Mouse (Mus musculus) mesoderm, embryonic 11.5 days (tissue): ENCODE measurements at regions not wholly inside any gene's neighbourhood (a gene's known extent, or its start where the extent isn't known, plus 50 kb on each side); places are given as distances from the start of the nearest gene placed in this dataset.
"Not testable (repeated sequence)": the region's sequence is repeated elsewhere in the genome, so short reads cannot be mapped to it uniquely, and the experiment has no call there.

ENCODE experiments used
- DNase-seq: peaks from one replicate; pipeline ENCODE4 v3.0.0-alpha.2; 2012; ENCODE audit warnings: low read depth, low spot score

DNA sequence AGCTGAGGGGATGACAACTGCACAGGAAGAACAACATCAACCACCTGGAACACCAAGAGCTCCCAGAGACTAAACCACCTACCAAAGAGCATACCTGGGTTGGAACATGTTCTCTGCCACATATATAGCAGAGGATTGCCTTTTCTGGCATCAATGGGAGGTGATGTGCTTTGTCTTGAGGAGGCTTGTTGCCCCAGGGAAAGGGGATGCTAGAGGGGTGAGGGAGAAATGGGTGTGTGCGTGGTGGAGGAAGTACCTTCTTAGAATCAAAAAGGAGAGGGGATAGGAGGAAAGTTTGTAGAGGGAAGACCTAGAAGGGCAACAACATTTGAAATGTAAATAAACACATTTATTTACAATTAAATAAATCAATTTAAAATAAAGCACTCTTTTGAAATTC lies 358.5 kb upstream of the Pfkp start:
- no peak for DNase-seq

DNA sequence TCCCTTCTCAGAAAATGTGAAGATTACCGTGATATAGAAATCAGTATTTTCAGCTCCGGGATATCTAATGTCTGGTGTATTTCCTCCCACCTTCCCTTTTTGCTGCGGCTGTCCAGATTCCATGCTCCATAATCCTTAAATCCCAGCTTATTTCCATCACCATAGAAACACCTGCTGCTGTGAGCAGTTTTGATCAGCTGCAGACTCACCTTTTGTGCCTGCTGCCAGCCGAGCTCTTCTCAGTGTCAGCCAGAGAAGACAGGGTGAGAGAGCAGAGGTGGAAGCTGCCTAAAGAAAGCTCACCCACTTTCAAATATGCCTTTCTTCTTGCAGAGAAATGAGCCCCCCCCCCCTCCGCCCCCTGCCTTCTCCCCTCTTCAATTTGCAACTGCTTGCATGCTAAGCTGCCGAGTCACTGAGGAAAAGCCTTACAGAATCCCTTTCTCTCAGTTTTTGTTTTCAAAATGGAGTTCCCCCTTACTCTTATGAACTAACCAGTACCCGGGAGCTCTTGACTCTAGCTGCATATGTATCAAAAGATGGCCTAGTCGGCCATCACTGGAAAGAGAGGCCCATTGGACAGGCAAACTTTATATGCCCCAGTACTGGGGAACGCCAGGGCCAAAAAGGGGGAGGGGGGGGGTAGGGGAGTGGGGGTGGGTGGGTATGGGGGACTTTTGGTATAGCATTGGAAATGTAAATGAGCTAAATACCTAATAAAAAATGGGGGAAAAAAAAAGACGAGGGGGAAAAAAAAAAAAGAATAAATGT lies 350.1 kb upstream of the Pfkp start:
- DNase-seq: not testable (repeated sequence)

DNA sequence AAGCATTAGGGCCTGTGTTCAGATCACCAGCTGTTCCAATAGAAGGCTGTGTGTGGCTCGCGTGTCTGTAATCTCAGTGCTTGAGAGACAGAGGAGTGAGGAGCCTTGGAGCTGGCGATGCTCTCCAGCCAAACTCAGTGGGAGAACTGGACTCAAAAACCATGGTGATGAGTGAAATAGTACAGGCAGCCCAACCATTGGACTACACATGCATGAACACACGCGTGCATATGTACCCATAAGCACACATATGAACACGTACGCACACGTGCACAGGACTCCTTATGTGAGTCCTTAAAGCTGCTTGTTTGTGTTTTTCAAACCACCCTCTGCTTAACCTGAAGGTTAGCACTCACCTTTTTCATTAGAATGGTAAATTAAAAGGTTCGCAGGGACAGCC lies 349.5 kb upstream of the Pfkp start:
- DNase-seq: no peak

DNA sequence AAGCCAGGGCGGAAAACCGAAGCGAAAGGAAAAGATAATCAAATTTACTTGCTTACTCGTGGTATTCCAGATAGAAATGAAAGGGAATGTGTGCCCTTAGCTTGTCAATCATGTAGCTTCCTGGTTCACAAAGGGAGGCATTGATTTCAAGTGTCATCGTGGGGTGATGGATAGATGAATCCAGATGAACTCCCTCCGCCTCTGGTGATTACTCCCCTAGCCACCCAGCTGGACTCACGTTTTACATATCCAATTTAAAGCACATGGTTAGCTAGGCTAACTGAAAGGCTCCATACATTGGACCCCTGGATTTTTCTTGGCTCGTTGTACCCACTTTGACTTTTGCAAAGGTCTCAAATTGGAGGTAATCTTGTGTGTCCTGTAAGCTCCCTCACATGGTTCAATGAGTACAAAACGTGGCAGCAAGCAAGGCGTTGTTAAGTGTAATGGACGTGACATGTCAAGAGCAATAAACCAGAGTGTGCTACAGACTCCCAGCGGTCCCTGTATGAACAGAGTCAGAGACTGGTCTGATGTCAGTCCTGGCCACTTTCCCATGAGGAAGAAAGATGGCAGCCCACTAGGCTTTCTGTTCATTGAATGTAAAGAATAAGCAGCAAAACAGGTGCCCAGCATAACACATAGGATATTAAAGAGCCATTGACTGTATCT lies 343.9 kb upstream of the Pfkp start:
- peak; percentile 33 for DNase-seq

DNA sequence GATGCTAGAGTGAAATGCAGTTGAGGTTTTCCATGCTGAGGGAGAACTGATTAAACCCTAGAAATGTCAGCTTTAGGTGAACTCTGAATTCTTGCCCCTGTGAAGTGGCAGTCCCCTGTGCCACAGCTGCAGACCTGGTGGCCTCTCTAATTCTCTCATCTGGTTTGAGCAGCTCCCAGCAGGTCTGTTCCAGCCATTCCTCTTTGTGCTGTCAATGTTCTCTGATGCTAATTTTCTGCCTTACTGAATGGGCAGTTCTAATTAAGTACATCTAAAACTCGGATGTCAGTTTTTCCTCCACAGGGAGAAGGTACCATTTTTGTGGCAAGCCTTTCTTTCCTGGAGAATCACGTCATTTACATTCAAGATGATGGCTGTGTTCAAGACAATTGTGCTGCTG lies 343.1 kb upstream of the Pfkp start:
- DNase-seq: no peak

DNA sequence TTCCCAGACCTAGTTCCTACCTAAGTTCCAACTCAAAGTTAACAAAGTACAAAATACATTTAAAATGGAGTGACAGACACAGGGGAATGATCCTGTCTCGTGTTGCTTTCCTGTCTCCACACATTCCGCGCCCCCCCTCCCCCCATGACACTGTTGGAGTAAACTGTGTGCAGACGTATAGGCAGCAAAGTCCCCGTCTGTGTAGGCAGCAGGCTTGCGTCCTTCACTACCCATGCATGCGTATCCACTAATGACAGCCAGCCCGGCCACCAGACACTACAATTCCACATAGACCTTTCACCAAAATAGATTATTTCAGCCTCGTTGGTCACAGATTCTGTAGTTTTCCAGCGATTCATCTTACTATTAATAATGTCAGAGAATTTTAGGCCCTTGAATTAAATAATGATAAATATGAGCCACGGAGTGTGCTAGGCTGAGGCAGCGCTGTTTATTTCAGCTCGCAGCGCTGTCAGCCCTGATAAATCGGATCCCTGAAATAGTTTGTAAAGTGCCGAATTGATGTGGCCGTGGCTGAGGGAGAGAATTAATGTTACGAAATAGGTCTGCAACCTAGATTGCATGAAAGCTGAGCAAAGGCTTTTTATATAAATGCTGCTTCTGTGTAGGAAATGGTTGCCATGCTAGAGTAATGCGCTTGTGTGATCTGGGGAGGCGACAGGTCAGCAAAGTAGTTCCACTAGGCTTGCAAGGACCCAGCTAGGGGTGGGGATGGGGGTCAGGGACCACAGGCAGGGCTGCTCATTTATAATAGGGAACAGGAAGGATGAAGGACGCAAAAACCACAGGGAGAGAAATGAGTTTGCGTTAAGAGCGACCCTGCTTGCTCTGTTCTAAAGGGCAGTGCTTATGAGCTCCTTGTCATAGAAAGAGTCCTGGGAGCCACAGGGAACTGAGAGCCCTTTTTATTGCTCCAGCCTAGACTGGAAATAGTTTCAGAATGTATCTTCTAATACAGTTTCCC lies 336.7 kb upstream of the Pfkp start:
- no peak for DNase-seq

DNA sequence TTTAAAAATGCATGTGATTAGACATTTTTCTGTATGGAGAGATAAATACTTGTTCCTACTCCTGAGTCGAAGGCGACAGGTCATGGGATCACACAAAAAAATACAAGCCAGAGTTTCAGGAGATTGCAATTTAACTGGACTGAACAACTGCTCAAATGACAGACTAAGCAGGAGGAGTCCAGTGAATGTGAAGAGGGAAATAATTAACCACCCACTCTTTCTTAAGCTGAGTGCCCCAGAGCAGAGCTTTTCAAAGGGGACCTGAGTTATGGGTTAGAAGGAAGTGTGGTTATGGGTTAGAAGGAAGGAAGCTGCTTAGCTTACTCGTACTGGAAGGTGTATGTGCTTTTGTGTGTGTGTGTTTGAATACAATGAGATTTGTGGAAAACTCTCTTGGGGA lies 307.1 kb upstream of the Pfkp start:
- no peak for DNase-seq

DNA sequence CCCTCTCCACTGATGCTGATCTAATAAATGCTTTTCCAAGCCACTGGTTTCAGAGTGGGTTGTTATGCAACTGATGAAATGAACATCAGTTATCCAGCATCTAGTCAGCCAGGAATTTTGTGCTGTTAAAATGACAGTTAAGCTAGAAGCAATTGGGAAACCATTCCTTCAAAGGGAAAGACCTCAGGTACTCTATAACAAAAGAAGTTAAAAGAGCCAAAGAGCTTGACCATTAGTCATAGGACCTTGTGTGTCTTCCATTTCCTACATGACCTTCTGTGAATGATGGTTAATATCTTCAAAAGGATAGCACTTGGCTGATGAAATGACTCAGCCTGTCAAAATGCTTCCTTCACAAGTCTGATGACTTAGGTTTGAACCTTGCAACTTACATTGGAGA lies 275.6 kb upstream of the Pfkp start:
- DNase-seq: no peak

DNA sequence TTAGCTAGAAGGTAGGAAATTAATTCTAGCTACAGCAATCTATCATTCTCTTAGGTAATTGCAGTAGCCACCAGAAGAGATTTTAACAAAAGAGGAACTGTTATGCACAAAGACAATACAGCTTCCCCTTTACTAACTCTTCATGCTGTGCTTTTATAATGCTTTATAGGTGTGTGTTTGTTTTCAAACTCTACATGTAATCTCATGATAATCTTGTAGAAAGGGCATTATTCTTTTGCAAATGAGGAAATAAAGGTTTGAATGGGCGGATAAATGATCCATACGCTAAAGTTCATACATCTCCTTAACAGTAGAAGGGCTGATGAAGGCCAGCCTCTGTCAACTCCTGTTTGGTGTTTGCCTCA lies 273.8 kb upstream of the Pfkp start:
- no peak for DNase-seq

DNA sequence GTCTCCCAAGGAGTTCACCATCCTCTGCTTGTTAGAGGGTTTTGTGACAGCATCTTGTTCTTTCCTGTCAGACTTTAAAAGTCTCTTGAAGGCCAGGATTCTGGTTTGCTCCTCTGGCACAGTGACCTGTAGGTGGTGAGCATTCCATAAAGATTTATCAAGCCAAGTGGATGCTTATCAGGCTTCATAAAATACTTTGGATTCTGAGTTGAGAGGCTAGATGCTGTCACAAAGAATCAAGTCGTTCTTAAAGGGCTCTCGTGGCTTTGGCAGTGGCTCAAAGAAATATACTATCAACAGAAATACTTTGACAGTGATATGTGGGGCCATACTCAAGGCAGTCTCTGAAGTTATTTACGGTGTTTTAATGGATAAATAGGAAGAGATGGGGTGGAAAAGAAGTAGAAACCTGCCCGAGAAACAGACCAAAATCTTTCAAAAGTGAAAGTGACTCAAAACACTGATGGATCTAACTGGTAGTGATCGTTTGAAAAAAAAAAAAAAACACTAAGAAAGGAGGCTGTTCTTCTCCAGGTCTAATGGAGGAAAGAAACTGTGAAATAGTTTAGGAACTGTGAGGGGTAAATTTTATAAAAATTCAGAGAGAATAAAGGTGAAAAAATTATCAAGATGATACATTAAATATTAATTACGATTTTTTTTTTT lies 273.2 kb upstream of the Pfkp start:
- DNase-seq: no peak

DNA sequence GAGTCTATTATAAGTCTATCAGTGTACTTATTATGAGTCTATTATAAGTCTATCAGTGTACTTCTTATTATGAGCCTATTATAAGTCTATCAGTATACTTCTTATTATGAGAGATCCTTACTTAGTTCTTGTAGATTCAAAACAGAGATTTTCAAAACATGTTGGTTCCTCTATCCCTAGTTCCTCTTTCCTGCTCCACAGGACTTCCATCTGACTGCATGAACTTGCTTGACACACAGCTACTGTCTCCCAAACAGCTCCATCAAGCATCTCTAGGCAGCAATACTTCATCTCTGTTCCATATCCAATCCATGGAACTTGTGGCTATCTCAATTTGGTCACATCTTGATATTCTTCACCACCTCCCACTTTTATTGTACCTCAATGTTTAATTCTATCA lies 257.4 kb upstream of the Pfkp start:
- no peak for DNase-seq

DNA sequence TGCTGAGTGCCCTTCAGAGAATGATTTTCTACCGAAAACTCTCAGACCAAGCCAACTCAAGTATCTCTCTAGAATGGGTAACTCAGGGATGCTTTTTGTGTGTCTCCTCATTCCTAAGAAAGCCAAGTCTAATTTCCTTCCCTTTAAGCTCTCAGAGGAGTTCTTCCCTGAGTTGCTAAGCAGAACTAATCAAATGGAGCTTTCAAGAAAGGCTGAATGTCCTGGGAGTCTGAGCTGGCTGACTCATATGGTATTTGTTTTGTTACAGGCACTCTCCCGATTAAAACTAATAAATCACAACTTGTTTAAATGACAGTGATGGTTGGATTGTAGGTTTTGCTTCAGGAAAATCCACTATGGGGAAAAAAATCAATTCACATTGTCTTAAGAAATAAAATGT lies 253.1 kb upstream of the Pfkp start:
- peak; percentile 12 for DNase-seq

DNA sequence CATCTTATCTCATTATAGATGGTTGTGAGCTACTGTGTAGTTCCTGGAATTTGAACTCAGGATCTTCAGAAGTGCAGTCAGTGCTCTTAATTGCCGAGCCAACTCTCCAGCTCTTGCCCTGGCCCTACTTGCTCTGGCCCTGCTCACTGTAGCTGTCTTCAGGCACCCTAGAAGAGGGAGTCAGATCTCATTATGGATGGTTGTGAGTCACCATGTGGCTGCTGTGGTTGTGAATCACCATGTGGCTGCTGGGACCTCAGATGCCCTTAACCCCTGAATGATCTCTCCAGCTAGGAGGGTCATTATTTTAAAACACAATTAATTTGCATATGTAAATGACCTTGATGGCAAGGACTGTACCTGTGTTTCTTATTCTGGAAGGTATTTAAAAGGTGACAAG lies 249.1 kb upstream of the Pfkp start:
- DNase-seq: peak; percentile 15

DNA sequence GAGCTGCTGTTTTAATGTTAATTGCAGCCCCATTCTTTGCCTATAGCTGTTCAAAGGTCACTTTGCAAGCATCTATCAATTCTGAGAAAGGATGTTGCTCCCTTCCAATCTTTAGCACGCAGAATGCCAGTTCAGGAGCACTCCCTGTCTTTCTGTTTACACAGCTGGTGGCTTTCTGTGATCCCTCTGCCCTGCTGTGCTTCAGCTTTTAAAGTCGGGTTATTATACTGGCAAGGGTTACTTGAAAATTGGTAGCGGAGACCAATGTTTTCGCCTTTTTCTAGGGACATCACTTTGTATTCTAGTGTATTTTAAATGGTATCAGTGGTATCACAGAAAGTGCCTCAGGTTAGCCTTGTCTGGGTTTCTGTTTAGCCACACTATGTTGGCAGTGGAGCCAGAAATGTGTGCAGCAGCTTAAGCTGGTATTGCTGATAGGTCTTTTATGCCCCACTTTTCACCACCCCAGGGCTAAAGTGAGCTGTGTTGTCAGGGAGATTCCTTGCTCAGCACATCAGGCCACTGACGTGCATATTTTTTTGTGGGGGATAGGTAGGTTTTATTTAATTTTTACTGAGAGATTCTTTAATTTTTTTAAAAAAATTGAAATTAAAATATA lies 243.0 kb upstream of the Pfkp start:
- peak; percentile 47 for DNase-seq

DNA sequence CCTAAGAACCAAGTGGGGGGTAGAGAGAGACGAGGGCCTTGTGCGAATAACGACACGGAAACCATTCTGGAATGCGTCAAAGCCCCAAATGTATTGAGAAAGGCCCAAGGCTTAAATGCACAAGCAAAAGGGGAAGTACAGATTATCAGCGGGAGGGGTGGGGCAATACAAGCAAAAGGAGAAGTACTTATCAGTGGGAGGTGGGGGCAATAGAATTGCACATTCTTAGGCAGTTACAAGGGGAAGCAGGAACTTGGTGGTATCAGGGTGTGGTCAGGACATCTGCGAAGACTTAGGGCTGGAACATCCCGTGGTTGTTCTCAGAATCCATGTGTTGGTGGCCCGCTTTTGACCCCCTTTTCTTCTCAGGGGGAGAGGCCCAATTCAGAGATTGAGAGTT lies 240.9 kb upstream of the Pfkp start:
- not testable (repeated sequence) for DNase-seq

DNA sequence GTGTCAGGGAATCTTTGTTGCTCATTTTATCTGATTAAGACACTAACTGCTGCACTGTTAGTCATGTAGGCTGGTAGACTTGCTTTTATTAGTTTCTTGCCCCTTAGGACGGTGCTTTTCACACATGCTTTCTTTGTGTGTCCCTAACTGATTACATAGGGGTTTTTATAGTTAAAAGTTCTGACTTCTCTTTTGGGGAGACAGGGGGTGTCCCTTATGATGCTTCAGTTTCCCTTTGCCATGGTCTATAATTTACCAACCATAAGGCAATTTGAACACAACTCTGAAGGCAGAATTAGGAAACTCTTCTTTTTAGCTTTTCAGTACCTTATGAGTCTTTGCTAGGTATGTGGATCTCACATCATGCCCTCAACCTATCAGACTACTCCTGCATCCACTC lies 239.8 kb upstream of the Pfkp start:
- no peak for DNase-seq

DNA sequence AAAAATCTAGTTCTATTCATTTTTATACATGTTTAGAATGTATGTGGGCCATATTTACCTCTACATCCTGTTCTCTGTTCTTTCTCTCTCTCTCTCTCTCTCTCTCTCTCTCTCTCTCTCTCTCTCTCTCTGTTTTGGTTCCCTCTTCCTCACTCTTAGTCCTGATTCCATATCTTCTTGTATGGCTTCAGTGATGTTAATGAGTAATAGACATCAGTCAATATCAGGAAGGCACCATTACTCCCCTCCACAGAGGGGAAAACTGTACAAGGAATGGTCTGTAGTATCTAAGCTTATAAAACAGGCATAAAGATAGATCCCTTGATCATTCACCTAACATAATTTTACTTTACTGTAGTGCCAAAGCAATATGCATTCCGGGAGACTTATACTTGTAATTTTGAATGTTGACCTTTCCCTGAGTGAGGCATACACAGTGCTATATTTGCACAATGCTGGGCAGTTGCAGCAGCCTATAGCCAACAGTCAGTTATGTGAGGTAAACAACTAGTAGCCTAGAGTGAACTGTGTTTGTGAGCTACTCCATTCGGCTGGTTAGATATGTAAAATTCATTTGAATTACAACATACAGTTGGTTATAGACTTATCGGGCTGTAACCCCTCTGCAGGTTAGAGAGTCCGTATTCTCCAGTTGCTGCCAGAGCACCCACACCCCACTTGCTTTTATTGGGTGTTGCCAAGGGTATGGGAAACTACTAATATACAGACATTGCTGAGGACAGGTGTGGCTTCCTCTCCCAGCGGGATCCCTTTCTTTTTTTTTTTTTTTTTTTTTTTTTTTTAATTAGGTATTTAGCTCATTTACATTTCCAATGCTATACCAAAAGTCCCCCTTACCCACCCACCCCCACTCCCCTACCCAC lies 228.7 kb upstream of the Pfkp start:
- DNase-seq: no peak

DNA sequence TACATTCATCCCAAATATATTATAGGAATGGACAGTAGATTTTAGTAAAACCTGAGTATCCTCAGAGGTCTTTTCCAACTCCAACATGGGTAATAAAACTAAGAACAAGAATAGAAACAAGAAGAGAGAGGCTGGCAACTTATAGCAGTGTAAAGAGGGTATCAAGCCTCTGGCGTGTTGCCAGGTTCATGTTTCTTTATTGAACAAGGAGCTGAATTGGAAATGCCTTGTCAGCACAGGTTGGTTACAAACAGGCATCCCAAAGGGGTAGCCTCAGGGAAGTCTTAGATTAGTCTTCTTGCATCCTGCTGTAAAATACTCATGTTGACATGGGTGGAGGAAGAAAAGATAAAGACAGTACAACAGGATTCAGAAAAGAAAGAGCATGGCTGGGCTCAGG lies 213.6 kb upstream of the Pfkp start:
- no peak for DNase-seq

DNA sequence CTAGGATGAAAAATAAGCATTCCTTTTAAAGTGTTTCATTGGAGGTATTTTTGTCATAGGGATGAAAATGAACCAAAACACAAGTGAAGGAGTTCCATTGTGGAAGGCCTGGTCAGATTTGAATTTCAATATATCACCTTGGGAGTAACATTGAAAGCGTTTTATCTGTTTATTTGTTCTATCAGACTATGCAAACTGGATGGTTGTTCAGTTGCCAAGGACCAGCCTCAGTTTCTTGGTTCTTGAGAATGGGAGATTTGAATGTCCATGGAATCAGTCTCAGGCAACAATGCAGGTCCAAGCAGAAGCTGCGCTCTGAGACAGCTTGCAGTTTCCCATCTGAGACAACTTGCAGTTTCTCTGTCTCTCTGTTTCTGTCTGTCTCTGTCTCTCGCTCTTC lies 211.0 kb upstream of the Pfkp start:
- DNase-seq: no peak
